Mouse (Mus musculus): Measurements from ENCODE around the gene Eif2b3.
A peak's percentile ranks its signal among the peaks of the same experiment; 100 is the strongest.

Gene Eif2b3

GRCm38 (mm10) chr4:117019206-117020134 is at the start of gene Eif2b3:
Gene Eif2b3 (plus strand): TSS chr4:117019402.
- peak; percentile 78 to 89 for DNase-seq (ENCODE audit: low spot score in 2 of 2)

DNA sequence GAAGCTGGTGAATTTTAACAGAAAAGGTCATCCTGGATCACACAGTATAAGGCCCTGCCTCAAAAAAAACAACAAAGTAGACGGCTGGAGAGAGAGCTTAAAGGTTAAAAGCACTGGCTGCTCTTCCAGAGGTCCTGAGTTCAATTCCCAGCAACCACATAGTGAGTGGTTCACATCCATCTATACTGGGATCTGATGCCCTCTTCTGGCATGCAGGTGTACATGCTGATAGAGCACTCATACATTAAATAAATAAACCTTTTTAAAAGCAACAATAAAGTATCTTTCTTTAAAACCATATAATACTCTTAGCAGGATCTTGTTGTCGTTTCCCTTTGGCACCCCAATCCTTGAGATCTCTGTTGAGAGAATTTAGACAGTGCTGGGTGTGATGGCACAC is 42.7 kb upstream of the Eif2b3 start:
- no peak for DNase-seq (ENCODE audit: low spot score in 2 of 2)

DNA sequence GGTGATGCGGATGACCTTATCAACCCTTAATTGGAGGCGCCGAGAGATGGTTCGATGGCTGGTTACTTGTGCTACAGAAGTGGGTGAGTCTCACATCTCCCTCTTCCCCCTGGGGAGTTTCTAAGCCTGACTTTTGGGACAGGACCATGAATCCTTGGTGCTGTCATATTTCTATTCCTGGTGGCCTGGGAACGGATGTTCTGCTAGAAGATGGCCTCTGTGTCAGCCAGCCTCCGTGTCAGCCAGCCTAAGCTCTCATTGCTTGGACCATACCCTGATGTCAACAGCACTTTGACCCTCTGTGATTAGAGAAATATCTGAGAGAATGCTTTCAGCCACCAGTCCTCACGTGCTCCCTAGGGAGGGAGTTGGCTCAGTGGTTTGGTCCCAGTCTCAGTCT is 33.5 kb upstream of the Eif2b3 start:
- no peak for DNase-seq (ENCODE audit: low spot score in 2 of 2)

DNA sequence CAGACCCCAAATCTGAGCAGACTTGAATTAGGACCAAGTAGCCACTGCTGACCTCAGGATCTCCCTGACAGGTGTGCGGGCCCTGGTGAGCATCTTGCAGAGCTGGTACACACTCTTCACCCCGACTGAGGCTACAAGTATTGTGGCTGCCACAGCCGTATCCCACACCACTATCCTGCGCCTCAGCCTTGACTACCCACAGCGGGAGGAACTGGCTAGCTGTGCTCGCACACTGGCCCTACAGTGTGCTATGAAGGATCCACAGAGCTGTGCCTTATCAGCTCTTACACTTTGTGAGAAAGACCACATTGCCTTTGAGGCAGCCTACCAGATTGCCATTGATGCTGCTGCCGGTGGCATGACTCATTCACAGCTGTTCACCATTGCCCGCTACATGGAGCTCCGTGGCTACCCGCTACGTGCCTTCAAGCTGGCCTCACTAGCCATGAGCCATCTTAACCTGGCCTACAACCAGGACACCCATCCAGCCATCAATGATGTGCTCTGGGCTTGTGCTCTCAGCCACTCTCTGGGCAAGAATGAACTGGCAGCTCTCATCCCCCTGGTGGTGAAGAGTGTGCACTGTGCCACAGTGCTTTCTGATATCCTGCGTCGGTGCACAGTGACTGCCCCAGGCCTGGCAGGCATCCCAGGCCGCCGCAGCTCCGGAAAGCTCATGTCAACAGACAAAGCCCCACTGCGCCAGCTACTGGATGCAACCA is 32.6 kb upstream of the Eif2b3 start:
- peak; percentile 35 to 64 for DNase-seq (ENCODE audit: low spot score in 2 of 2)

GRCm38 (mm10) chr4:116987122-116987456 is 32.1 kb upstream of the Eif2b3 start:
- DNase-seq (ENCODE audit: low spot score in 2 of 2), result no peak

DNA sequence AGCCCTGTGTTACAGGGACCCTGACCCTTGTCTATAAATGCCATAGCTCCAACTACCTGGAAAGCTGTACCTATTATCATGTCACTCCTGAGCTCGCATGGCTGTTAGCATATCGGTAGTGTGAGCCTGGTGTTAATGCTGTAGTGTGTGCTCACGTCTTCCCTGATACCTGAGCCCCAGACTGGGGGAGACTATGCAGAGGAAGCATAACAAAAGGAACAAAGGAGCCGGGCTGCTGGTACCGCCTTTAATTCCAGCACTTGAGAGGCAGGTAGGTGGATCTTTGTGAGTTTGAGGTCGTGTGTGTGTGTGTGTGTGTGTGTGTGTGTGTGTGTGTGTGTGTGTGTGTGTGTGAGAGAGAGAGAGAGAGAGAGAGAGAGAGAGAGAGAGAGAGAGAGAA is 29.5 kb upstream of the Eif2b3 start:
- DNase-seq (ENCODE audit: low spot score in 2 of 2), result no peak

DNA sequence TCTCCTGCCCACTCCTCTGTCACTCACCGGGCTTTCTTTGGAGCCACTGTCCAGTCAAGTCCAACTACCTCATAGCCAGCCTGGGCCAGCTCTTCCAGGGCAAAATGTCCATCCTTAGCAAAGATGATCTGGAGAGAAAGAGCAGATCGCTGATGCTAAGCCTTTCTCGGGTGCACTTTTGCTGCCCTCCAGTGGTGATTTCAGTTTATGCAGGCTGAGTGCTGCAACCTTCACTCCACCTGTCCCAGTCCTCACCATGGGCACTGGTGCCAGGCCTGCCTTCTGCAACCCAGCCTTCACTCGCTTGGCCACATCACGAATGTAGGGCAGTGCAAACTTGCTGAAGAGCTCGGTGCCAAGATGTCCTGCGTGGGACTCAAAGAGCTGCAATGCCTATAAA is 27.8 kb upstream of the Eif2b3 start:
- peak; percentile 62 to 78 for DNase-seq (ENCODE audit: low spot score in 2 of 2)

DNA sequence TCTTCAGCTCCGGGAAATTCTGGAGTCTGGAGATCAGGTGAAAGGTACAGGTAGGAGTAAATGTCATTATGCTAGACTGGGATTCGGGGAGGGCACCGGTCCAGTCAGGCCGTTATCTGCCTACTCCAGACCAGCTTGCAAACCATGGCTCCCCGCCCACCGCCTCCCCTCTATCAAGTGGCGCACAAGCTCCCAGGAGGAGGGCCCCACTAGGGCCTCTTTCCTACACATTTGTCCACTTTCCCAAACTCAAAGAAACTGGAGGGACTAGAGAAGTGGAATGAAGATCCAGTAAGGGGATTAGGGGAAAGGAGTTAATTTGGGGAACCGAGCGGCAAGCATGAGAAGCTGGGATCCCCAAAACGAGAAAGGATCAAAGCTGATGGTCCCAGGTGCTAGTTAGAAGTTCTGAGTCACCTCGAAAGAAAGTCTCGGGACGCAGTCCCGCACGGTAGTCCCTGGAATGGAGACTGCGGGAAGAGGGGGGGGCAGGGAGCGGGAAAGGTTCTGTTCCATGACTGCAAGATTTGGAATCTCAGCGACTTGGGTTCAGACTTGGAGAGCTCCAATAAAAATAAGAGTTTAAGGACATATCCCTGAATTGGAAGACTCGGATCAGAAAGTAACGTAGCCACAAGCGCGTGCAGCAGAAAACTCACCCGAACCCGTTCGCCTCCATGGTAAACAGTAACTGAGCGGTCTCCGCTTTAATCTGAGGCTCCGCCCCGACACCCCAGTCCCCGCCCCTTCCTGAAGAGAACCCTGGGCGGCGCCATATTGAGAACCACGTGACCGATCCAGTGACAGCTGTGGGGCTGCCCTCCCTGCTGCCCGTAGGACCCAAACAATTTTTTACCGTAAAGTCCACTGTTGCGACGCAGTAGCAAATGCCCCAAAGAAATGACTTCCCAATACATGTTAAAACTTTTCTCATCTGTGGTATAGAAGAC is 25.3 kb upstream of the Eif2b3 start, which contains the start of gene Urod:
Gene Urod, minus strand, starts transcription at position 742 of the 950 bp plus-strand sequence.
- DNase-seq (ENCODE audit: low spot score in 2 of 2), result peak; percentile 93 to 95

- peak; percentile 41 to 47 for DNase-seq (ENCODE audit: low spot score in 2 of 2)
Observed at GRCm38 (mm10) chr4:116995131-116995797, 23.9 kb upstream of the Eif2b3 start, which contains the start of gene Hectd3. Gene Hectd3 (plus strand): TSS chr4:116995317.

- peak; percentile 36 to 47 for DNase-seq (ENCODE audit: low spot score in 2 of 2)
Observed at GRCm38 (mm10) chr4:116995798-116996135, 23.4 kb upstream of the Eif2b3 start.

GRCm38 (mm10) chr4:116999513-117000154 is 19.6 kb upstream of the Eif2b3 start:
- no peak for DNase-seq (ENCODE audit: low spot score in 2 of 2)

- DNase-seq (ENCODE audit: low spot score in 2 of 2), result no peak
Observed at GRCm38 (mm10) chr4:117001957-117002356, 17.2 kb upstream of the Eif2b3 start.

DNA sequence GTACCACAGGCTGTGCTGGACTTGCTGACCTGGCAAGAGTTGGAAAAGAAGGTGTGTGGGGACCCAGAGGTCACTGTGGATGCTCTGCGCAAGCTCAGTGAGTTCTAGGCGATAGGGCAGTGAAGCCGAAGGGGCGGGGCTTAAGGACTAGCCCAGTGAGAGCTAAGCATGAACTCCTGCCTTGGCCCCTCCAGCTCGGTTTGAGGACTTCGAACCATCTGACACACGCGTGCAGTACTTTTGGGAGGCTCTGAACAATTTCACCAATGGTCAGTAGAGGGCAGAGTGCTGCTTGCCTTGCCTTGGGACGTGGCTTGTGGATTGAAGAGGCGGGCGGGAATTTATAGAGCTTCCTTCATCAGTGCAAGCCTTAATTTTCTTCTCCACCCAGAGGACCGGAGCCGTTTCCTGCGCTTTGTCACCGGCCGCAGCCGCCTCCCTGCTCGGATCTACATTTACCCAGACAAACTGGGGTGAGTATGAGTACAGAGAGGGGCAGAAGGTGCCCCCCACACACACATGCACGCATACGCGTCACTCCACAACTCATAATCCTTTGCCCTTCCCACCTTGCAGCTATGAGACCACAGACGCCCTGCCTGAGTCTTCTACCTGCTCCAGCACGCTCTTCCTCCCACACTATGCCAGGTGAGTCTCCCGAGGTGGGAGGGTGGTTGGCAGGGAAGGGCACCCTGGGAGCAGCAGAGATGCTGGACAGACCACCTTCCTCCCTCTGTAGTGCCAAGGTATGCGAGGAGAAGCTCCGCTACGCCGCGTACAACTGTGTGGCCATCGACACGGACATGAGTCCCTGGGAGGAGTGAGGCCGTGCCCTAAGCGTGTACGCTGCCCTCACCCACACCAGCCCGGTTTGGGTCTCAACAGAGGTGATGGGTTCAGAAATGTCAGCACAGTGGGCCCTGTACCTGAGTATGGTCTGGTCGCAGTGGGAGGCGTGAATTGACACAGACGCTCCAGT is 16.4 kb upstream of the Eif2b3 start:
- peak; percentile 29 to 53 for DNase-seq (ENCODE audit: low spot score in 2 of 2)

DNA sequence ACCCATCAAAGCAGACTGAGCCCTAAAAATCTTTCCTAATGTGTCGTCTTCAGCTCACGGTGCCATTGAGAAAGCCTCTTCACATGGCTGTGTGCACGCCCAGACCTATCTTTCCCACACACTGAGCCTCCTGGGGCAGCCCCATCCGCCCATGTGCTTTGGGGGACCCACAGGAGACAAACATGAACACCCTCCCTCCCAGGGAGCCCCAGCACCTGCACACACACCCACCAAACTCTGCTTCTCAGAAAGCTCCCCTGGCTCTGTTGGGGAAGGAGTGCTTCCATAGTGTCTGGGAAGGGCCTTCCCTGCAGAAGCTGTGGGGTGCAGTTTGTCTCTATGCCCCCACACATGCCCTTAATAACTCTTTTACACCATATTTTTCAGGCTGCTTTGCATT is 14.6 kb upstream of the Eif2b3 start:
- DNase-seq (ENCODE audit: low spot score in 2 of 2), result no peak

- DNase-seq (ENCODE audit: low spot score in 2 of 2), result no peak
Observed at GRCm38 (mm10) chr4:117005611-117006400, 13.4 kb upstream of the Eif2b3 start.

GRCm38 (mm10) chr4:117007058-117007457 is 12.1 kb upstream of the Eif2b3 start:
- DNase-seq (ENCODE audit: low spot score in 2 of 2), result no peak

GRCm38 (mm10) chr4:117010231-117010630 is 9.0 kb upstream of the Eif2b3 start:
- DNase-seq (ENCODE audit: low spot score in 2 of 2), result no peak

GRCm38 (mm10) chr4:117013596-117013995 is 5.6 kb upstream of the Eif2b3 start:
- no peak for DNase-seq (ENCODE audit: low spot score in 2 of 2)
